Mouse (Mus musculus) CH12.LX (cell line): ENCODE measurements at regions not wholly inside any gene's neighbourhood (a gene's known extent, or its start where the extent isn't known, plus 50 kb on each side); places are given as distances from the start of the nearest gene placed in this dataset.

ENCODE experiments used
- DNase-seq: peaks from one replicate; pipeline ENCODE4 v3.0.0-alpha.2; 2013; ENCODE audit errors: extremely low read depth
- H3K27ac ChIP-seq: 2 replicates; pipeline ENCODE4 v1.5.1; 2012; ENCODE audit warnings: low read depth, mild to moderate bottlenecking, control low read depth, moderate library complexity; ENCODE audit not compliant: insufficient read depth
- H3K27me3 ChIP-seq: replicated peaks from 2 replicates; pipeline ENCODE3; 2012; ENCODE audit warnings: inconsistent platforms
- H3K36me3 ChIP-seq, 2 experiments: replicated peaks in 1 of 2; 2 replicates each; pipeline versions ENCODE3 to v1.6.1; 2012; ENCODE audit warnings: inconsistent platforms in 1 of 2, low read length in 1 of 2, mild to moderate bottlenecking in 1 of 2, mixed read lengths in 1 of 2, moderate library complexity in 1 of 2; ENCODE audit not compliant: control insufficient read depth in 1 of 2, insufficient read depth in 1 of 2
- H3K4me1 ChIP-seq, 2 experiments: 2 replicates each; pipeline ENCODE4 v1.6.1; 2012; ENCODE audit warnings: inconsistent platforms in 1 of 2, moderate library complexity in 1 of 2; ENCODE audit not compliant: insufficient read depth in 2 of 2, control insufficient read depth in 1 of 2
- H3K4me2 ChIP-seq: 2 replicates; pipeline ENCODE4 v1.6.1; 2012; ENCODE audit warnings: low read depth, mild to moderate bottlenecking, control low read depth; ENCODE audit not compliant: poor library complexity, insufficient read depth, severe bottlenecking
- H3K4me3 ChIP-seq, 3 experiments: fragments of 150-350 bp in 1 of 3; sonication (generic) in 1 of 3; replicated peaks in 1 of 3; 2 replicates each; pipeline versions ENCODE3 to v1.5.1; 2011 to 2012; ENCODE audit warnings: low read depth in 2 of 3, low read length in 2 of 3, mild to moderate bottlenecking in 2 of 3, moderate library complexity in 2 of 3, control low read depth in 1 of 3, improper control_type of control experiment in 1 of 3, inconsistent platforms in 1 of 3, mixed read lengths in 1 of 3; ENCODE audit not compliant: poor library complexity in 1 of 3
- H3K79me2 ChIP-seq: replicated peaks from 2 replicates; pipeline ENCODE4 v1.6.1; 2012; ENCODE audit warnings: mild to moderate bottlenecking, moderate library complexity; ENCODE audit not compliant: control insufficient read depth, poor library complexity, insufficient read depth, severe bottlenecking; ENCODE audit errors: extremely low read depth
- H3K9ac ChIP-seq: 2 replicates; pipeline ENCODE4 v1.6.1; 2012; ENCODE audit warnings: low read depth, mild to moderate bottlenecking, control low read depth, moderate library complexity; ENCODE audit not compliant: insufficient read depth
- H3K9me3 ChIP-seq: replicated peaks from 2 replicates; pipeline ENCODE3; 2012; ENCODE audit warnings: low read length, inconsistent platforms, mixed read lengths
- EP300 ChIP-seq: IDR thresholded peaks from 2 replicates; pipeline ENCODE4 v1.6.1; 2011; ENCODE audit warnings: low read length, improper control_type of control experiment
- IRF4 ChIP-seq: IDR thresholded peaks from 2 replicates; pipeline ENCODE4 v1.6.1; 2014; ENCODE audit warnings: low read depth, mild to moderate bottlenecking, inconsistent platforms, low read length, improper control_type of control experiment
- JUN ChIP-seq: IDR thresholded peaks from 2 replicates; pipeline ENCODE4 v1.6.1; 2011; ENCODE audit warnings: low read depth, mild to moderate bottlenecking, low read length, improper control_type of control experiment, moderate library complexity; ENCODE audit not compliant: insufficient read depth
- JUND ChIP-seq: conservative IDR thresholded peaks from 2 replicates; pipeline ENCODE4 v1.6.1; 2011; ENCODE audit warnings: low read depth, low read length, improper control_type of control experiment
- MAFK ChIP-seq: IDR thresholded peaks from 2 replicates; pipeline ENCODE4 v1.6.1; 2011; ENCODE audit warnings: low read length, improper control_type of control experiment; ENCODE audit not compliant: insufficient replicate concordance
- MAX ChIP-seq: IDR thresholded peaks from 2 replicates; pipeline ENCODE4 v1.6.1; 2011; ENCODE audit warnings: low read length, improper control_type of control experiment
- MYC ChIP-seq: IDR thresholded peaks from 2 replicates; pipeline ENCODE4 v1.6.1; 2011; ENCODE audit warnings: low read depth, mild to moderate bottlenecking, improper control_type of control experiment, low read length
- NELFE ChIP-seq: IDR thresholded peaks from 2 replicates; pipeline ENCODE4 v1.6.1; 2011; ENCODE audit warnings: low read depth, low read length, improper control_type of control experiment
- POLR2A ChIP-seq: IDR thresholded peaks from 2 replicates; pipeline ENCODE4 v1.6.1; 2011; ENCODE audit warnings: low read depth, mild to moderate bottlenecking, improper control_type of control experiment, low read length
- RAD21 ChIP-seq: IDR thresholded peaks from 2 replicates; pipeline ENCODE4 v1.6.1; 2011; ENCODE audit warnings: low read depth, mild to moderate bottlenecking, low read length, improper control_type of control experiment, moderate library complexity
- RCOR1 ChIP-seq: conservative IDR thresholded peaks from 2 replicates; pipeline ENCODE4 v1.6.1; 2012; ENCODE audit warnings: low read depth, mild to moderate bottlenecking, inconsistent platforms, low read length, improper control_type of control experiment
- SIN3A ChIP-seq: IDR thresholded peaks from 2 replicates; pipeline ENCODE4 v1.6.1; 2012; ENCODE audit warnings: low read length, improper control_type of control experiment, inconsistent platforms
- SMC3 ChIP-seq: IDR thresholded peaks from 2 replicates; pipeline ENCODE4 v1.6.1; 2011; ENCODE audit warnings: low read depth, low read length, improper control_type of control experiment
- TCF12 ChIP-seq: IDR thresholded peaks from 2 replicates; pipeline ENCODE4 v1.6.1; 2014; ENCODE audit warnings: low read depth, mild to moderate bottlenecking, inconsistent platforms, low read length, improper control_type of control experiment
- UBTF ChIP-seq: IDR thresholded peaks from 2 replicates; pipeline ENCODE4 v1.6.1; 2012; ENCODE audit warnings: low read depth, mild to moderate bottlenecking, inconsistent platforms, low read length, improper control_type of control experiment, moderate library complexity
- USF1 ChIP-seq: IDR thresholded peaks from 2 replicates; pipeline ENCODE4 v1.6.1; 2014; ENCODE audit warnings: low read depth, mild to moderate bottlenecking, inconsistent platforms, low read length, improper control_type of control experiment
- ZC3H11A ChIP-seq: IDR thresholded peaks from 2 replicates; pipeline ENCODE4 v1.6.1; 2012; ENCODE audit warnings: low read depth, mild to moderate bottlenecking, inconsistent platforms, low read length, improper control_type of control experiment
- ZKSCAN1 ChIP-seq: IDR thresholded peaks from 2 replicates; pipeline ENCODE4 v1.6.1; 2012; ENCODE audit warnings: low read depth, inconsistent platforms, low read length, improper control_type of control experiment, borderline replicate concordance
- ZMIZ1 ChIP-seq: IDR thresholded peaks from 2 replicates; pipeline ENCODE4 v1.6.1; 2012; ENCODE audit warnings: low read depth, mild to moderate bottlenecking, inconsistent platforms, low read length, improper control_type of control experiment
- ZNF384 ChIP-seq: IDR thresholded peaks from 2 replicates; pipeline ENCODE4 v1.6.1; 2012; ENCODE audit warnings: low read depth, low read length, improper control_type of control experiment, inconsistent platforms
- dilution Hi-C: fragments of 300-500 bp; cut with MboI; formaldehyde crosslinking; loops from 2 replicates; pipeline ENCODE4 v1.14.3; 2020; ENCODE audit warnings: low sequenced_read_pairs; ENCODE audit not compliant: extremely low pct_unique_long_range_greater_than_20kb, extremely low pct_ligation_motif_present
- in situ Hi-C: fragments of 300-500 bp; cut with MboI; formaldehyde crosslinking; loops from 3 replicates; pipeline ENCODE4 v1.14.3; 2019; ENCODE audit warnings: low sequenced_read_pairs, low pct_ligation_motif_present, low pct_unique_long_range_greater_than_20kb, mixed read lengths

- Histone ChIP-seq H3K9ac (no peak overlapping the region), H3K4me1 (no peaks in the 10 kb centered on the region), H3K36me3 (no peaks in the 10 kb centered on the region), H3K4me3 (no peak overlapping the region), H3K27ac (no peak overlapping the region), H3K9me3 (peaks cover 42% of the 10 kb centered on the region), H3K4me2 (no peak overlapping the region), H3K79me2 (no peaks in the 10 kb centered on the region), H3K27me3 (no peaks in the 10 kb centered on the region)
- no peak for TF ChIP-seq EP300
- no peak for TF ChIP-seq TCF12
- TF ChIP-seq MAX = no peak
- TF ChIP-seq NELFE = no peak
- TF ChIP-seq POLR2A = no peak
- TF ChIP-seq MAFK = no peak
- in situ Hi-C loops = no loop called here
- dilution Hi-C loops = no loop called here
- no peak for DNase-seq
These were observed 307.9 kb upstream of the Dach1 start for GRCm38 (mm10) chr14:98477416-98477815.

DNA sequence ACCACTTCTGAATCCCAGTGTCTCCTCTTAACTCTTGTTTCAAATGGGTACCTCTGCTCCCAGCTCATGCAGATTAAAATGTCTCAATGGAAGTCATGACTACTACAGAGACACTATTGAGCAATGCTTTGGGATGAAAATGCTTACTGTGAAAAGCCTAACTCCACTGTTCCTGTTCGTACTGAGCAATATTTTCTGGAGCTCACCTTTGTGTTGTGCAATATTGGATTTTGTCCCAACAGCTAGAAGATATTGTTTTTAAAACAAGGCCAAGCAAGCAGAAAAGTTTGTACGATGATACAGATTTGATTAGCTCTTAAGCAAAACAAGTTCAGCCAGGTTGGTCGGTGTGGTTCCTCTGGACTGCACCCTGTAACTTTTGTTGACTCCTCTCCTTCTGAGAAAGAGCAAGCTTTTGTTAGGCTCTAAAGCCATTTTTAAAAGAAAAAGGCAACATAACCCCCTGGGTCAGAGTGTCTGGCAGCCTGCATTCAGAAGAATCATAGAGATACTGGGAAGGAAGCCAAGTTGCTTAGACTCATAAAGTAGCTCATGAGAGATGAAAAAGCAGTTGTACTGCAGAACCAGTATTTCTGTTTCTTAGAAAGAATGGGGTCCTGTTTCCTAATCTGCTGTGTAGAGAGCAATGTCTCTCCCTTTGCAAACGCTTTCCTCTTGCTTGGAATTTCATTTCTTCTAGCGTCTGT lies 302.4 kb upstream of the Dach1 start:
- H3K27ac ChIP-seq = no peak overlapping the region
- H3K36me3 ChIP-seq = no peaks in the 10 kb centered on the region
- no peak overlapping the region for H3K4me2 ChIP-seq
- DNase-seq = no peak
- H3K4me1 ChIP-seq = no peaks in the 10 kb centered on the region
- no peaks in the 10 kb centered on the region for H3K27me3 ChIP-seq
- H3K4me3 ChIP-seq = no peak overlapping the region
- peaks cover 36% of the 10 kb centered on the region for H3K9me3 ChIP-seq
- H3K79me2 ChIP-seq = no peaks in the 10 kb centered on the region
- no peak overlapping the region for H3K9ac ChIP-seq
- dilution Hi-C loops = no loop called here
- in situ Hi-C loops = no loop called here
- TF ChIP-seq MYC = no peak

GRCm38 (mm10) chr14:98454461-98454860 lies 284.9 kb upstream of the Dach1 start:
- H3K4me3 ChIP-seq = no peak overlapping the region
- H3K36me3 ChIP-seq = no peaks in the 10 kb centered on the region
- H3K9ac ChIP-seq = no peak overlapping the region
- H3K9me3 ChIP-seq = peaks cover 36% of the 10 kb centered on the region
- H3K4me1 ChIP-seq = no peaks in the 10 kb centered on the region
- TF ChIP-seq ZMIZ1 = no peak
- TF ChIP-seq MAFK = no peak
- no peak for TF ChIP-seq ZC3H11A
- TF ChIP-seq SMC3 = no peak
- TF ChIP-seq IRF4 = no peak
- no peak for TF ChIP-seq RAD21
- TF ChIP-seq ZKSCAN1 = no peak
- TF ChIP-seq ZNF384 = no peak
- TF ChIP-seq POLR2A = no peak
- no peak for TF ChIP-seq USF1
- no peak for TF ChIP-seq RCOR1
- TF ChIP-seq JUN = no peak
- no peak for TF ChIP-seq SIN3A
- no peak for TF ChIP-seq JUND
- no peak for TF ChIP-seq TCF12
- TF ChIP-seq UBTF = no peak
- H3K27ac ChIP-seq = no peak overlapping the region
- no peak for DNase-seq
- no peak overlapping the region for H3K4me2 ChIP-seq
- dilution Hi-C loops (no loop called here), in situ Hi-C loops (no loop called here)
- H3K27me3 ChIP-seq = no peaks in the 10 kb centered on the region
- no peaks in the 10 kb centered on the region for H3K79me2 ChIP-seq
